Mouse (Mus musculus) heart, postnatal 0 days (tissue): Measurements from ENCODE around the gene Polr3h. TPM values are rescaled to one million over a fixed set of nuclear protein-coding genes. Genes with fewer than 3 reads are reported as not detected.

Experiments used
- ATAC-seq: fragments of 200-750 bp; cut with Nextera tagmentation; 2 replicates; pipeline ENCODE4 v1.8.0; 2017; ENCODE audit warnings: low read depth, moderate number of reproducible peaks, moderate library complexity; ENCODE audit not compliant: insufficient read depth
- DNase-seq: peaks from one replicate; pipeline ENCODE4 v3.0.0-alpha.2; 2016; ENCODE audit warnings: low spot score
- H3K27ac ChIP-seq: fragments of 300-500 bp; sonication (generic); 2 replicates; pipeline ENCODE4 v1.5.1; 2014; ENCODE audit warnings: low read depth, mild to moderate bottlenecking
- H3K27me3 ChIP-seq: fragments of 300-500 bp; sonication (generic); 2 replicates; pipeline ENCODE4 v1.6.1; 2014; ENCODE audit warnings: low read length, mixed read lengths; ENCODE audit not compliant: control insufficient read depth, insufficient read depth
- H3K36me3 ChIP-seq: fragments of 300-500 bp; sonication (generic); replicated peaks from 2 replicates; pipeline ENCODE4 v1.6.1; 2014; ENCODE audit warnings: low read length, mixed read lengths; ENCODE audit not compliant: control insufficient read depth, insufficient read depth
- H3K4me1 ChIP-seq: fragments of 300-500 bp; sonication (generic); 2 replicates; pipeline ENCODE4 v1.6.1; 2014; ENCODE audit warnings: antibody characterized with exemption; ENCODE audit not compliant: control insufficient read depth, insufficient read depth
- H3K4me2 ChIP-seq: fragments of 300-500 bp; sonication (generic); 2 replicates; pipeline ENCODE4 v1.6.1; 2014; ENCODE audit warnings: low read depth, mild to moderate bottlenecking, low read length, moderate library complexity
- H3K4me3 ChIP-seq: fragments of 300-500 bp; sonication (generic); 2 replicates; pipeline ENCODE4 v1.5.1; 2014; ENCODE audit warnings: low read depth, low read length
- H3K9ac ChIP-seq: fragments of 300-500 bp; sonication (generic); replicated peaks from 2 replicates; pipeline ENCODE4 v1.6.1; 2014; ENCODE audit warnings: low read depth, low read length, mixed read lengths
- H3K9me3 ChIP-seq: fragments of 300-500 bp; sonication (generic); replicated peaks from 2 replicates; pipeline ENCODE4 v1.6.1; 2016; ENCODE audit warnings: low read length; ENCODE audit not compliant: control insufficient read depth
- CTCF ChIP-seq: IDR thresholded peaks from 2 replicates; pipeline ENCODE4 v1.5.1; 2016; ENCODE audit warnings: antibody characterized with exemption, control low read depth, low read depth
- EP300 ChIP-seq: IDR thresholded peaks from 2 replicates; pipeline ENCODE4 v1.6.1; 2016; ENCODE audit warnings: antibody characterized with exemption, low read depth
- WGBS: fragments of 180-500 bp; shearing (Covaris S2); extraction: QIAGEN DNeasy Blood & Tissue Kit; methylation state at CpG from one replicate; pipeline ENCODE4 v1.1.7; 2014; 5-methylcytosine and 5-hydroxymethylcytosine counted together
- polyA plus RNA-seq: library from polyadenylated mRNA; unstranded; fragments of >200 nt; fragmentation: Nextera tagmentation; extraction: Ambion mirVana; gene quantifications from 2 replicates; pipeline ENCODE4 v1.2.1, GENCODE M21; 2015
- total RNA-seq: library from RNA; depleted of rRNA; stranded (reverse); fragments of >200 nt; gene quantifications from 2 replicates; pipeline ENCODE4 v1.2.3, GENCODE M21; 2014; ENCODE audit warnings: low replicate concordance

Gene Polr3h
- total and polyA plus RNA-seq, 2 experiments from 2014 or later = 14.8 to 321 TPM

- Histone ChIP-seq H3K4me2 (no peak overlapping the region), H3K9me3 (no peaks in the 10 kb centered on the region), H3K36me3 (no peaks in the 10 kb centered on the region), H3K4me1 (peaks cover 13% of the 10 kb centered on the region; the same call in 1 of the 2 replicates), H3K9ac (no peak overlapping the region), H3K27ac (no peak overlapping the region), H3K27me3 (no peaks in the 10 kb centered on the region), H3K4me3 (no peak overlapping the region)
- ATAC-seq (no peak), DNase-seq (no peak)
- TF ChIP-seq CTCF (no peak), EP300 (no peak)
- 40% methylated on average over 12 of the region's 12 CpGs for WGBS
These were observed 7.0 kb upstream of the Polr3h start for GRCm38 (mm10) chr15:81932951-81933470.

- WGBS = 42% methylated on average over 11 of the region's 11 CpGs
- H3K36me3 ChIP-seq = no peaks in the 10 kb centered on the region
- TF ChIP-seq CTCF (no peak), EP300 (no peak)
- ATAC-seq = no peak
- H3K9ac ChIP-seq = no peak overlapping the region
- H3K4me1 ChIP-seq = peaks cover 10% of the 10 kb centered on the region
- 0 out of 2 replicates have a peak overlapping the region, but pooled peaks have one; percentile 1 for H3K27ac ChIP-seq
- DNase-seq = no peak
- no peaks in the 10 kb centered on the region for H3K9me3 ChIP-seq
- no peaks in the 10 kb centered on the region for H3K27me3 ChIP-seq
- H3K4me2 ChIP-seq = peak overlapping the region; percentile 30; the same call in 1 of the 2 replicates
- no peak overlapping the region for H3K4me3 ChIP-seq
These were observed 2.2 kb upstream of the Polr3h start for GRCm38 (mm10) chr15:81928277-81928676.

- DNase-seq (no peak), ATAC-seq (no peak)
- peak overlapping the region; percentile 38; the same call in 1 of the 2 replicates for H3K27ac ChIP-seq
- no peak overlapping the region for H3K4me3 ChIP-seq
- H3K9ac ChIP-seq = no peak overlapping the region
- WGBS = 37% methylated on average over 4 of the region's 4 CpGs
- TF ChIP-seq CTCF = no peak
- TF ChIP-seq EP300 = no peak
- no peaks in the 10 kb centered on the region for H3K27me3 ChIP-seq
- no peak overlapping the region for H3K4me2 ChIP-seq
- H3K9me3 ChIP-seq = no peaks in the 10 kb centered on the region
- no peaks in the 10 kb centered on the region for H3K36me3 ChIP-seq
- peaks cover 10% of the 10 kb centered on the region for H3K4me1 ChIP-seq
These were observed 1.7 kb upstream of the Polr3h start for GRCm38 (mm10) chr15:81927741-81928140.

GRCm38 (mm10) chr15:81926446-81926822 lies 394 bp upstream of the Polr3h start:
- no peak overlapping the region for H3K4me3 ChIP-seq
- ATAC-seq = no peak
- 37% methylated on average over 9 of the region's 9 CpGs for WGBS
- H3K4me2 ChIP-seq = 0 out of 2 replicates have a peak overlapping the region, but pooled peaks have one; percentile 9
- TF ChIP-seq EP300 = no peak
- no peak for TF ChIP-seq CTCF
- H3K27ac ChIP-seq = no peak overlapping the region
- DNase-seq = no peak
- no peaks in the 10 kb centered on the region for H3K36me3 ChIP-seq
- H3K9ac ChIP-seq = no peak overlapping the region
- H3K27me3 ChIP-seq = no peaks in the 10 kb centered on the region
- peaks cover 10% of the 10 kb centered on the region for H3K4me1 ChIP-seq
- no peaks in the 10 kb centered on the region for H3K9me3 ChIP-seq

GRCm38 (mm10) chr15:81924933-81925332 lies 1.1 kb downstream of the Polr3h start:
- Histone ChIP-seq H3K9ac (no peak overlapping the region), H3K27me3 (no peaks in the 10 kb centered on the region), H3K4me3 (peak overlapping the region; percentile 61), H3K27ac (no peak overlapping the region), H3K4me1 (peaks cover 10% of the 10 kb centered on the region), H3K4me2 (peak overlapping the region; percentile 94), H3K9me3 (no peaks in the 10 kb centered on the region), H3K36me3 (no peaks in the 10 kb centered on the region)
- DNase-seq (no peak), ATAC-seq (no peak)
- 85% methylated on average over 11 of the region's 11 CpGs for WGBS
- no peak for TF ChIP-seq EP300
- no peak for TF ChIP-seq CTCF

- Histone ChIP-seq H3K9me3 (no peaks in the 10 kb centered on the region), H3K4me3 (no peak overlapping the region), H3K27ac (no peak overlapping the region), H3K4me2 (no peak overlapping the region), H3K9ac (no peak overlapping the region), H3K27me3 (no peaks in the 10 kb centered on the region), H3K4me1 (peaks cover 10% of the 10 kb centered on the region), H3K36me3 (peaks cover 5% of the 10 kb centered on the region)
- DNase-seq (no peak), ATAC-seq (no peak)
- 78% methylated on average over 5 of the region's 5 CpGs for WGBS
- TF ChIP-seq CTCF (no peak), EP300 (no peak)
These were observed 4.8 kb downstream of the Polr3h start for GRCm38 (mm10) chr15:81921255-81921654.
